Mouse (Mus musculus): ENCODE measurements at regions not wholly inside any gene's neighbourhood (a gene's known extent, or its start where the extent isn't known, plus 50 kb on each side); places are given as distances from the start of the nearest gene placed in this dataset.

DNA sequence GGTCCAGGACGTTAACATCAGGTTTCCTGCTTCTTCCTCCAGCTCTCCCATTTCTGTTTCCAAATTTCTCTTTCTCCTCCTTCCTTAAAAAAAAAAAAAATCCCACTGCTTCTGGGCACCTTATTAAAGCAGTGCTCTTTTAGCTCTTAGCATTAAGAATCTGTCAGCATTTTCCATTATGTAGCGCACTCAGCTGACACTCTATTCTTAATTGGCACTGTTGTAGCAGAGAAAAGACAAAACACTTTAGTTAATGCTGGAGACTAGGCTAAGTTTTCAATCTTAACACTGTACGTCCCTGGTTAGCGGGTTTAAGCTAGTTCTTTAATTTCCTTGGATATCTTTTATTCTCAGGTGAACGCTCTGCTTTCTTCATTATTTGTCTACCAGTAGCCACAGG, 236.8 kb upstream of the Igfbp7 start:
- DNase-seq (ENCODE audit: inconsistent age in 2 of 2, low spot score in 1 of 2): no peak

DNA sequence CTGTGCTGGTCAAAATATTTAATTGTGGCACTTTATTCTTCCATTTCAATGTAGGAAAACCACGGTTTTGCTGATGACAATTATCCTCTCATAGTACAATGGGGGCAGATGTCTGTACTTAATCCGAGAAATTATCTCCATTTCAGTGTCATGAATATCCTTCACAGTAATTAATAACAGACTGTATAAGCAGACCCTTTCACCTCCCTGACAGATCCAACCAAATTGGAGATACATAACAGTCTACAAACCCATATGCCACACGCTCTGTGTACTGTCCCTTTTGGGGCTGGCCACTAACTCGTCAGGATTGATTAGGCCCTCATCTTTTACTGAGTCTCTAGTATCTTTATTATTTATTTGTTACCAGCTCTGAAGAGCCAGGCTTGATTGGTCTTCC, 212.6 kb upstream of the Igfbp7 start:
- DNase-seq (ENCODE audit: inconsistent age in 2 of 2, low spot score in 1 of 2): no peak

DNA sequence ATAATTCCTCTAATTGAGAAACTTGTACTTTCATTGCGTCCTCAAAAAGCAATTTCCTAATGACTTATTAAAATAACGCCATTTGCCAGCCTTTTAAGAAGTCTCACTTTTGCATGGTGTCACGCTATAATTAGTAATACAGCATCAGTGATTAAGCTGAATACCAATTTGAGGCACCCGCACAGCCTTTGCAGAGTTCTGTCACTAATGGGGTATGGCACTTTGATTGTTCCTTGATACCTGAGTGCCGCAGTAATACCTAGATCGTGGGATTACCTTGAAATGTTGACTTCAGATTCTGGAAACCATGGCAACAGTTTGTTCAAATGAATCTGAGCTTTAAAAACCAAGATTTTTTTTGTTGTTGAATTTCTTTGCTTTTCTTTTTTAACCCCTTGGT, 202.7 kb upstream of the Igfbp7 start:
- no peak for DNase-seq (ENCODE audit: inconsistent age in 2 of 2, low spot score in 1 of 2)

DNA sequence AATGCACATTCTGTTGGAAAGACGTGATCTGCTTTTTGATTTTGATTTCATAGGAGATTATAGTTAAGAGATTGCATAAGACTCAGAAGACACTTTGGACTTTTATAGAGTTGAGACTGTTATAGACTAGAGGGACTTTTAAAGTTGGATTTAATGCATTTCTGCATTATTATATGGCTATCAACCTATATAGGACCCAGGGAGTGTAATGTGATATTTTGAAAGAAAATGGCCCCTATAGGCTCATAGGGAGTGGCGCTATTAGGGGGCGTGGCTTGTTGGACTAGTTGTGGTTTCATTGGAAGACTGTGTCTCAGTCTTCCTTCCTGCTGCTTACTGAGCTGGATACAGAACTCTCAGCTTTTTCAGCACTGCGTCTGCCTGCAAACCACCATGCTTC, 186.9 kb upstream of the Igfbp7 start:
- DNase-seq (ENCODE audit: inconsistent age in 2 of 2, low spot score in 1 of 2): no peak

DNA sequence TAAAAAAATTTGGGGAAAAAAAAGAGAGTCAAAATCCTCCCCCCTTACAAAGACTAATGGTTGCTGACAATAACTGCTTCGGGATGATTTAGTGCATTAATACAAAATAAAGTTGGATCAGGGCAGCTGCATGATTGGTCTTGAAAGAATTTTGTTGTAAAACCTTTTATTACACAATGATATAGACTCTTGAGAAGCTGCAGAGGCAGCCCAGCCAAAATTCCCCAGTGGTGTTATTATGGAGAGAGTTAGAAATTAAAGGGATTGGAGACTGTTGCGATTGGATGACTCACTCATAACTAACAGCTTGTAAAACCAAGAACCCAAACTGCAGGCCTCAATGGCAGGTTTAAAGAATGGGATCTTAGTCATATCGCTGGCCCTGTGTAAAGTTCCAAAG, 181.4 kb upstream of the Igfbp7 start:
- no peak for DNase-seq (ENCODE audit: inconsistent age in 2 of 2, low spot score in 1 of 2)

DNA sequence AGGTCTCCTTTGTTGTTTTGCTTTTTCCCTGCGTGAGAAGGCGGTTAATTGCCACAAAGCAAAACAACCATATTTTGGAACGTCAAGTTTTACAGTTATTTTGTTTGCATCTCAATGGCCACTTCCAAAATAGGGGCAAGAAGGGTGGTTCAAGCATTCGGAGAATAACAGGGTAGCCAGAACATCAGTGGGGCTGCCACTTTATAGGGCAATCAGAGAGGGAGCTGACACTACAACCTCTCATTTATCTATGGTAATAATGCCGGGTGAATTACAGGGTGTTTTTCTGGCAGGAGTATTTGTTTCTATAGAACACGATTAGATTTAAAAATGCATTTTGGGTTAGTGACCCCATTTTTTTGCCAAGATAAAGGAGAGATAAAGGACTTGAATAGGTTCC, 173.9 kb upstream of the Igfbp7 start:
- DNase-seq (ENCODE audit: inconsistent age in 2 of 2, low spot score in 1 of 2): no peak

DNA sequence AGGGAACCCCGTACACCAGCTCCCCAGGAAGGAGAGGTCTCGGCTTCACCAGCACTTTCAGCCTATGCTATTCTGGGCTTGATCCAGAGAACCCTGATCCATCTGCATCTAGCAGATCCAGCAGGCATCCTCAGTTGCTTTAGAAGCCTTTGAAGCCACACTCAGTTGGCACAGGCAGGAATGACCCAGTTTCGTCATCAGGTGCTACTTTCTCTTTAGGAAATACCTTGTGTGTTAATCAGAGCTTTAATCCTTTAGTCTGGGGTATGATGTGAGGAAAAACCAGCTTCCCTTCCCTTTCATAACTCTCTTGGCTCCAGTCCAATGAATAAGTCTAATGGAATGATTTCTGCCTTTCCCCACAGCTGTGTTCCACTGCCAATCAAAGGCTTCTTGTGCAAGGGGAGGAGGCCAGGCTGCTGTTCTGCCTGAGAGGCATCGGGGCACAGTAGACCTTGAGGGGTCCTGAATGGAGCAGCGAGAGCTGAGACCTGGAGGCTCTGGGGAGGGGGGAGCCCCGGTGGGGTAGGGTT, 173.3 kb upstream of the Igfbp7 start:
- DNase-seq (ENCODE audit: inconsistent age in 2 of 2, low spot score in 1 of 2): peak; percentile 9 to 64

DNA sequence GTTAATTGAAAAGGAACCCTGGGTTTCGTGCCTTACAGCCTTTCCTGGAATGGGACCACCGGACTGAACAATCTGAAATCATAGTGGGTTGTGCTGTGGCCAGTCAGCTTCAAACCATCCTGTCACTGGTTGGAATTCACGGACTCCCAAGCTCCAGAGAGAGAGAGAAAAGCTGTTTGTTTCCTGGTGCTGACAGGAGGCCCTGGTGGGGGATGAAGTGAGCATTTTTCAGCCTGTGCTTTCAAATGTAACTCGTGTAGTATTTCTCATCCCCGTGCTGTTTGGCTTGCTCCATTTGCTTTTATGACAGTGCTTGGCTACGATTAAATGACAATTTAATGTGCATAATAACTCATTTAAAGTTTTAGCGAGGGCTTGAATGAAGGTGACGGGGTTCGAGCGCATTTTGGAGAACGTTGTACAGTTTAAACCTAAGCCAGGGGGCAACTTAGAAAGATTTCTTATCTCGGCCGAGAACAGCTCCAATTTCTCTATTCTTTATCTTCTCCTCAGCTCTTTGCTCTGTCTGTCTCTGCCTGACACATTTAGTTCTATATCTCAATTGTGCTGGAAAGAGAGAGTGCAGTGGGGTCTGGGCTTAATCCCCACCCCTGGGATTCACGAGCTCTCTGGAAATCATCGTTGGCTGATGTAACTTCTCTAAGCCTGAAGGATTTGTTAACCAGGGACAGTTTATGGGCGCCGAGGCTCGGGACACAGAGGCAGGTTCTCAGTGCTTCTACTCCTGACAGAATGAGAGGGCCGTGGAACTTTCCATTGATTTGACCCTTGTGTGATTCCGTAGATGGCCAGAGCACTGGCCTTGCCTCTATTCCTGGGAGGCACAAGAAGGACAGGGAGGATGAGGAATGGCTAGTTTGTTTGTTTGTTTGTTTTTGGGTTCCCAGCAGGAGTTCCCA, 172.2 kb upstream of the Igfbp7 start:
- DNase-seq (ENCODE audit: inconsistent age in 2 of 2, low spot score in 1 of 2): peak in 1 of 2 experiments; percentile 55

DNA sequence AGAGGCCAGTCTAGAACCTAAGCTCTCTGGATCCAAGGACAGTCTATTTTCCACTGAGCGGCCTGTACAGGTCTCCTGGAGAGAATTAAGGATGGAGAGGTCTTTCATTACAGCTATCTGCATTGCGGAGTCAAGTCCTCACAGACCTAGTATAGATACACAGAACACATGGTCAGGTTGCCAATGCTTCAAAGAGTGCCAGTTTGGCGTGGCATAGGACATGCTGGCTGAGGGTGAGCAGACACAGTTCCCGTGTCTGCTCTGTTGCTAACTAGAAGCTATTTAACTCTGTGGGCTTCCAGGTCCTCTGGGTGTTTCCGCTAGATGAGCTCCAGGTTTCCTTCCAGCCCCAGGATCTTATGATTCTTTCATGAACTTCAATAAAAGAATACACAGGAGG, 169.0 kb upstream of the Igfbp7 start:
- no peak for DNase-seq (ENCODE audit: inconsistent age in 2 of 2, low spot score in 1 of 2)

DNA sequence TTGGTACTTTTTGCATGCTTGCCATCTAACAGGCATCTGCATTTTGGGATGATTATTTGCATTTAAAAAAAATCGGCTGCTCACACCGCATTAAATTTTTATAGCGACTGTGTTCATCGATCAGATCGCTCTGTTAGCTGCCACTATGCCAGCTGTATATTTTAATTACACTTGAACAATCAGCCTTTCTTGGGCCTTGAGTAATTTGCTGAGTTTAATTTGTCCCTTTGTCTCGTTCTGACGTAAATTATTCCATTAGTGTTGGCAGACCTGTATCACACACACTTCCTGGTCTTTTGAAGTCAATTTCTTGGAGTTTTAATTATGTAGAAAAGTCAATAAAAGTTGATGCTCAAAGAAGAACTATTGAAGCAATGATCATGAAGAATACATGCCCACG, 167.9 kb upstream of the Igfbp7 start:
- DNase-seq (ENCODE audit: inconsistent age in 2 of 2, low spot score in 1 of 2): no peak

DNA sequence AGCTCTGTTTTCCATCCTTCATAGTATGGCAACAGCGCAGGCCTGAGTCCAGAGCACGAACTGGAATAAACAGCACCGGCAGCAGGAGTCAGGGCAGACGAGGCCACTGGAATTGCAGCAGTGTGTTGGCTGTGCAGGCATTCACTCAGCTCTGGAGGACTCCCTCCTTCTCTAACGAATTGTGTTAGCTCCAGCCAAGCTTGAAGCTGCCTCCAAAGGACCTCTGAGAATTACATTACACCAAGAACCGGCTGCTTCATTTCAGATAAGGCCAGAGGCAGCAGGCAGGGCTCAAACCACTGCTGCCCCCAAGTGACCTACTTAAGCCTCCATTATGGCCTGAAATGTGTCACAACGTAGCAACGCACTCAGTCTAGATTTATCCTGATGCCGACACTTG, 162.5 kb upstream of the Igfbp7 start:
- no peak for DNase-seq (ENCODE audit: inconsistent age in 2 of 2, low spot score in 1 of 2)

DNA sequence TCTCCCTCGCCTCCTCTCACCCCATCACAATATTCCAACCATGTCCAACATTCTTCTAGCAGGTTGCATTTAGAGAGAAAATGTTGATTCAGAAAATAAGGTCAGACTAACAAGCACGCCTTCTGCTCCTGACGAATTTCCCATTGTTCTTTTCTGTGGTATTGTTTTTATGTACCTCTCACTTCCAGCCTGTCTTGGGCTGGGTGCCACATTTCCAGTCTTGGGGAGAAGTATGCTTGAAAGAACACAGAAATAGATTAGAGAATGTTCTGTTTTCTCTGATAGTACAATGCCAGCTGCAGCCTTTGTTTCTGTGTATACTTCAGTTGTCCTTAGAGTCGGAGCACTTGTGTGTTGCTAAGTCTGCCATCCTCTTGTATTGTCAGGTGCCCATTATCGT, 160.3 kb upstream of the Igfbp7 start:
- no peak for DNase-seq (ENCODE audit: inconsistent age in 2 of 2, low spot score in 1 of 2)

DNA sequence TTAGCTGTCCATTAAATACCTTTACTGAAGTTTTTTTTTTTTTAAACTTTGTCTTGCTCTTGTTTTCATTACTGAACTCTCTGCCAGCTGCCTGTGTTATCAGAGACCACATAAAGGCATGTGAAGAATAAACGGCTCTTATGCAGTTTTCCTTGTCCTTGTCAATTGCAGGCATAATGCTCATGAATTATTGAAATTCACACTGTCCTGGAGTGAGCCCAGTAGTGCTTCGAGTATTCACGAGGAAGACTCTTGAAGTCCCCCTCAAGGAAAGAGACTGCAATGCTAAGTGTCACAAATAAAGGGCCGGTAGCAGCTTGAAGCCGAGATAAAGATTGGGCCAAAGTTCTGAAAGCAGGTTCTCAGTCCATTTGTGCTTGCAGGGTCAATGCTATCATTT, 144.7 kb upstream of the Igfbp7 start:
- no peak for DNase-seq (ENCODE audit: inconsistent age in 2 of 2, low spot score in 1 of 2)

DNA sequence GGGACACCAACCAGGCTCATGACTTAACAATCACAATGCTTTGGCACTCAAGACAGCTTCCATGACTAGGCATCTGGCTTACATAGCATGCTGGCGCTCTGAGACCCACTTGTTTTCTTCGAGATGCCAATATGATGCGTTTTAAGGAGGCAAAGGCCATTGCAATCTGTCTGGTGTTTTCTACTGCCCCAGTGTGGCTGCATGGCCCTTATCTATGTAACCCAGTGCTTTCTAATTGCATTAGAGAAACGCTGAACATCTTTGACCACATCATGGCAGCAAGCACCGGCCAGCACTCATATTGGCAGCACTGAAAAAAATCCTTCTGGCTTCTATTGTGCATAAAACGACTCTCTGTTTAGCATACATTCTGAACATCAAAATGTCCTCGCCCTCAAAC, 144.2 kb upstream of the Igfbp7 start:
- no peak for DNase-seq (ENCODE audit: inconsistent age in 2 of 2, low spot score in 1 of 2)

DNA sequence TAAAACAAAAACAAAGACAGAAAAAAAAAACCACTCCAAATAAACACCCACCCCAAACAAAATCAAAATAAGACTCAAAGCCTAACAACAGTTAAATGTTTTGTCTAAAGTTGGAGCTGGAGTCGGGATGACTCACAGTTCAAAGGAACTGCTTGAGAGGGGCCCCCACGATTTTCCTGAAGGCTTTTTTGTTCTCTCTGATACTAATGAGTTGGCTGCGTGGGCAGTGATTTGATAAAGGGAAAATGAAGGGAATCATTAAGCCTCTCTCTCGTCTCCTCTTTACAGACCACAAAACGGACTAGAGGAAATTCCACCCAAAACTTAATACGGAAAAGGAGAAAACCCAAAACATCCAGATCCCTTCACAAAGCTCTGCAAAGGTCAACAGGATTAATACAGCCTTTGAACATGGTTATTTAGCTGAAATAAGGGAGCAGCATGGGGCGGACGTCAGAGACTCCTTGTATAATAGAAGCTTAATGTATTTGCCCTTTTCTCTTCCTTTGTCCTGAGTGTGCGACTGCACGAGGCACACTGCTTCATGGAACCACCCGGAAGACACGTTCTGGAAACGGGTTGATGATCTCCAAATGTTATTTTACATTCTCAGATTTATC, 138.3 kb upstream of the Igfbp7 start:
- DNase-seq (ENCODE audit: inconsistent age in 2 of 2, low spot score in 1 of 2): peak in 1 of 2 experiments; percentile 41

DNA sequence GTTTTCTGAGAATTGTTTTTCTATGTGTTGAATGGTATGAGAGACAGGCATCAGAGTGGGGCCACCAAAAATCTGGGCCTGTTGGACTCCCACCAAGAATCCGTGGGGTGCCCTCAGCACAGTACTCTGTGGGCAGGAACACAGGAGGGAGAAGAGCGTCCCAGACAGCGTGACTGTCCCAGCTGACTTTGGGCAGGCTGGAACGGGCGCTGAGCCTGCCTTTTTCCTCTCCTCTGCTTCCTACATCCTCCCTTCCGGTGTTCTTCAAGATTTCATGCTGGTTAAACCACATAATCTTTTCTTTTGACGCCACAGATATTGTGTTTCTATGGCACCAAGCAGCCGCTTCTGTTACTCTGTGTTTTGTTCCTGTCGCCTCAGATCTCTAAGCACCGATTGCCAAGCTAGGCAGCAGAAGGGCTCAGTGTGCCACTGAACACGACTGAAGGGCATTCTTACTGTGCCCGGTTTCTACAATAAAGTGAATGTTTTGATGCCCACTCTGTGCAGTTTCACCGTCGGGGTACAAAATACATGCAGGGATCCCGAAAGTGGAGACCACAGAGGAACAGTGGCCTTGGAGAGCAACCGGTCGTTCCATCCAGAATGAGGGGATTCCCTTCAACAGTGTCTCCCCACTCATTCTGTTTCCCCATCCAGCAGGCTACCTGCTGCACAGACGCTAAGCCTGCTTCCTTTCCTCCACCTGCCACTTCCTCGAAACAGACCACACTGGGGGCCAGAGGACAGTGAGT, 124.6 kb upstream of the Igfbp7 start:
- DNase-seq (ENCODE audit: inconsistent age in 2 of 2, low spot score in 1 of 2): no peak

DNA sequence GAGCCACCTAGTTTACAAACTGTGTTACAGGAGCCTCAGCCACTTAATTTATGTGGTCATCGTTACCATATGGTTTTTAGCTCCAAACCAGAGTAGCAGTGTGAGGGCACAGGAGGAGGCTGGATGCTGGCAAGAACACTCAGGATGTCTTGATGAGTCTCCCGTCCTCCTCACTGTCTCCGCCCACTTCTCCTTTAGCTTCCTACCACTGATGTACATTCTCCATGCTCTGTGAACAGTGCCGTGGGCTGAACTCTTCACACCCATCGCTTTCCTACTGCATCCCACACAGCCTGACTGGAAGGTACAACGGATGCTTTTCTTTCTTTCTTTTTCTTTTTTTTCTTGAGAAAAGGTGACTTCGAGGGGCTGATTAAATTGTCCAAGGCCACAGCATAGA, 122.5 kb upstream of the Igfbp7 start:
- DNase-seq (ENCODE audit: inconsistent age in 2 of 2, low spot score in 1 of 2): no peak

DNA sequence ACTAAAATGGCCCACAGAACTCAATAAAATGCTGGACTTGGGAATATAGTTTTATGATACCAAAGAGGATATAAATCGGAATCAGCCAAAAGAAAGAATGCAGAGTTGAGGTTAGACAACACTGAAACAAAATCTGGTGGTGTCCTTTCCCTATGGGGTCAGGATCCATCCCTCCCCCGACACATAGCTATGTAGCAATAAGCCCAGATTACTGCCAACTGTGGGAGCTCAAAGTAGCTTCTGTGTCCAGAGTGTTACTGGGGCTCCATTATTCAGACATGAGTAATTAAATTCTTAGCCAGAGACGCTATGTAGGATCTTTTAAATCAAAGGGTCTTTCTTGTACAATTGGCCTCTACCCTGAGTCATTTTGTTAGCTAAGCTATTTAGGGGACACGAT, 109.4 kb upstream of the Igfbp7 start:
- no peak for DNase-seq (ENCODE audit: inconsistent age in 2 of 2, low spot score in 1 of 2)

DNA sequence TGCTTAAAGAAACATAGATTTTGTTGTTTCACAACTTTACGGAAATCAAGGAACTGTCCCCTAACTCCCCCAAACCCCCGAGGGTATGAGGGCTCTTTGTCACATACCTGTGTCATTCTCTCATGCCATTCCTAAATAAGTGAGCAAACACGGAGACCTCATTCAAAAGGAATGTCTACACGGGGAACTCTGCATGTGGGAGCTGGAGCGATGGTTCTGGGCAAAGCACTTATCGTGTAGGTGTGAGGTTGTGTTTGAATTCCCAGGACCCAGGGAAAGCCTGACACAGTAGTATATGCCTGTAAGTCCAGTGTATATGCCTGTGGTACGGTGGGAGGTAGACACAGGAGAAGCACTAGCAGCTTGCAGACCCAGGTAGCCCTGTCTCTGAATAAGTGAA, 107.6 kb upstream of the Igfbp7 start:
- no peak for DNase-seq (ENCODE audit: inconsistent age in 2 of 2, low spot score in 1 of 2)

DNA sequence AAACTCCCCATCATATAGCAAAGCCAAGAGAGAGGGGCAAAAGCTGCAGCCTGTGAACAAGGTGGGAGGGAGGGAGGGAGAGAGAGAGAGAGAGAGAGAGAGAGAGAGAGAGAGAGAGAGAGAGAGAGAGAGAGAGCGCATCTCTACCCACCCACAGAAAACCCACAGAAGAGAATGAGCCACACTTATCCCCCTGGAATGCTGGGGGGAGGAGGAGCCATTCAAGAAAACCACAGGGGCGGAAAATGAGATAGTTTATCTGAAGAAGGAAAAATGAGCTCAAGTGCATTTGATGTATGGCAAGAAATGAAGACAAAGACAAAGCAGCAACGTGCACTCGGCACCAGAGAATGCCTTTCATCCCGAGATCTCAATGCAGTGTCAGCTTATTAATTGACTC, 94.8 kb upstream of the Igfbp7 start:
- no peak for DNase-seq (ENCODE audit: inconsistent age in 2 of 2, low spot score in 1 of 2)

DNA sequence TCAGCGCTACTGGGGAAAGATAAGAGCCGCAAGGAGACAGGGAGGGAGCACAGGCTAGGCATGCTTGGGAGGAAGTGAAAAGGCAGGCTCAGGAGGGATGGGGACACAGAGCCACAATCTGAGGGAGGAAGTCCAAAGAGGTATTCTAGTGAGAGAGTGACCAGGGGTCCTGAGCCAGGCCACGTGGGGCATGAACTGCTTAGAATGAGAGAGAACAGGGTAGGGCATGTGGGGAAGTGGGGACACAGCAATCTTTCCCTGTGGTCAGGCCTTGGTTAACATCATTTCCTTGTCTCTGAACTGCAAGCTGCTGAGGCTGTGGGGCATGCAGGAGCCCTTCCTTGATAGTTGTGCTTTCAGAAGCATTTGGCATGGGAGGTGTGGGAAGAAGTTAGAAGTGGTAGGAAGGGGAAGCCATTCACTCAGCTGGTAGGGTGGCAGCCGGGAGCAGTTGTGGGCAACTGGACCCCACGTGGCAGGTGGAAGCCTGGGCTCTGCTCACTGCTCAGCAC, 92.2 kb upstream of the Igfbp7 start:
- DNase-seq (ENCODE audit: inconsistent age in 2 of 2, low spot score in 1 of 2): no peak

DNA sequence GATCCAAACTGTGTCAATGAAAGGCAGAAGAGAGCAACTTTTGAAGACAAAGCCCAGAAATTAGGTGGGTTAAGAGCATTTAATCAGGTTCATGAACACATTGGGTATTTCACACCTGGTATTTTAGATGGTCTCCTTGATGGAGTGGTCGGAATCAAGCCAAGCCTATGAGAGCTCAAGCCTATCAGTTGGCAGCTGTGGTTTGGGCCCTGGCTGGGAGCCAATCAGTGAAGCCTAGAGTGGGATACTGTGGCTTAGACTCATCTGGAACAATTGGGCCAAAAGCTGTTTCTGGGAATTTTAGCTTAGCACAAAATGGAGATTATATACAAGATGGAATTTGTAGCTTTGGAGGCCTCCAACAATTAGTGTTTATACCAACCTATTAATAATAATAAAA, 86.8 kb upstream of the Igfbp7 start:
- no peak for DNase-seq (ENCODE audit: inconsistent age in 2 of 2, low spot score in 1 of 2)

Data from adrenal gland, adult (tissue).